Mouse (Mus musculus) gastrocnemius, postnatal 36 days (tissue): ENCODE results near the gene Plek2. TPM values are rescaled to one million over a fixed set of nuclear protein-coding genes. Genes with fewer than 3 reads are reported as not detected.
A peak's percentile ranks its signal among the peaks of the same experiment; 100 is the strongest.

ENCODE experiments used
- DNase-seq, 2 experiments: peaks; one replicate each; pipeline ENCODE4 v3.0.0; 2022
- intact Hi-C: fragments of 180-260 bp; cut with DNase I; formaldehyde crosslinking; loops from one replicate; pipeline ENCODE4 v1.15.1; 2025
- total RNA-seq, 2 experiments: library from RNA; stranded (reverse); gene quantifications; 2 replicates each; pipeline ENCODE4 v1.2.3; 2021

Plek2 gene
- total RNA-seq, 2 experiments from 2014 or later, result 0.22 TPM; not detected in 1

DNA sequence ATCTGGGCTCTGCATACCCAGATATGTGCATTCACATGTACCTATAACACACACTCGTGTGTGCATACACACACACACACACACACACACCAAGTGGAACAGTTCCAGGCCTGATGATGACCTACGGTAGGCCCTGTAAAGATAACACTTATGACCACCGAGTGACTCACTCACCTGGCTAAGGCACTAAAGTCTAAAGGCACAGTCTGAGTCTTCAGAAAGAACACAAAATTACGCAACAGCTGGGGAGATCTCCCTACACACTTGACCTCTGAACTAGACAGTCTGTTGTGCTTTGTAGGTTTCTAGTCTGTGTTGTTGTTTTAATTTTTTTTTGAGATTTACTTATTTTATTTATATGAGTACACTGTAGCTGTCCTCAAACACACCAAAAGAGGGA lies 7.7 kb upstream of the Plek2 start:
- DNase-seq, result no peak
- intact Hi-C loops, result no loop called here

DNA sequence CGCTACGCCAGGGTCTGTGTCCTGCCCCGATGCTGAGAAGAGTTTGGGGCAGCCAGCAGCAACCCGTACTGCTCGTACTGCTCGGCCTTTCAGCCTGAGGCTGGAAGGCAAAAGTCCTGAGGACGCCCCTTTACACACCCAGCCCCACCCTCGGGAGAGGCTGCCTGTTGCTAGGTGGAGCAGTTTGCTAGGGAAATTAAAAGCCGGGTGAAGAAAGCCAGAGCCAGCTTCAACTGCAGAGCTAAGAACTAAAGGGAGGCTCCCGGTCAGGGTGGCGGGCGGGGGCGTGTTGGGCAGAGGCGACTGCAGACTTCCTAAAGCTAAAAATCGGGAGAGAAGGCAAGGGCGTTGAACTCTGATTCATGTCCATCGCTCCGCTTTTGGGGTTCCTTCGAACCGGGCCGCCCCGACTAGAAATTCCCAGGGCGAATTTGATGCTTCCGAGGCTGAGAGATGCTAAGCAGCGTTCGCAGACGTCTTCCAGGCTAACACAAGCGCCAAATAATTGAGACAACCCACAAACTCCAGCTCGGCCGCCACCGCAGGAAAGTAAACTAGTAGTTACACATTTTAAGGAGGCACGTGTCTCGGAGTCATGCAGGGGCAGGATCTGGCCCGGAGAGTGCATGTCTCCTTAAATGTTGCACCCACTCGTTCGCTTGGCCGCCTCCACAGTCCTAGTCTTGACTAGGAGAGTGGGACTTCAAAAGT lies 5.1 kb upstream of the Plek2 start:
- peak in 1 of 2 experiments; percentile 11 for DNase-seq
- intact Hi-C loops, result no loop called here

DNA sequence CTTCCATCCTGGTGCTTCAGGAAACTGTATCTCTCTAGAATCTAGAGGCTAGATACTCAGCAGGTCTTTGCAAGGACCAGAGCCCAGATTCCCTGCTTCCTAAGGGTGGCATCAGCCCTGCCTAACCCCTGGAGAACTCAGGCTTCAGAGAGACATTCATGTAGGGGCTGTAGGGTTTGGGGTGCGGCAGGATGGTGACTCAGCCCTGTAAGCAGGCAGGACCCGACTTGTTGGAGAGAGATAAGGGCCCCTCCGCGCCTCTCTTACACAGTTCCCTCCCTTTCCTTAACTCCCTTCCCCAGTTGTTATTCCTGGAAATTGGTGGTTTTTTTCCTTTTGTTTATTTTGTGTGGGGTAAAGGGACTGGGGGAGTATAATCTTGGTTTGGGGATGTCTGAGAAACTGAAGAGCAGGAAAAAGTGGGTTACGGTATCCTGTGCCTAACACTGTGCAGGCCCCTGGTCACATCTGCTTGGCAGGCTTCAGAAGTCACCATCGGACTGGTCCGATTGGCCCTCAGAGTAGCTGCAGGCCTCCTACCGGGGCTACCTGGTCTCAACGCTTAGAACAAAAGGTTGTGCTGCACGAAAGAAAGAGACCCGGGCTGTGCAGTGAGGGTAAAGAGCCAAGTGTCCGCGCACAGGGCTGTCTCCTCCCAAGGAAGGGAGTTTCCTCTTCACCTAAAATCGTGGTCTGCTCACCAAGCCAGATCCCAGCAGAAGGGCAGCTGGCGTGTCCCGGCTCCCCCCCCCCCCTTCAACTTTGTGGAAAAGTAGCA lies 4.1 kb upstream of the Plek2 start:
- intact Hi-C loops, result no loop called here
- DNase-seq, result no peak

DNA sequence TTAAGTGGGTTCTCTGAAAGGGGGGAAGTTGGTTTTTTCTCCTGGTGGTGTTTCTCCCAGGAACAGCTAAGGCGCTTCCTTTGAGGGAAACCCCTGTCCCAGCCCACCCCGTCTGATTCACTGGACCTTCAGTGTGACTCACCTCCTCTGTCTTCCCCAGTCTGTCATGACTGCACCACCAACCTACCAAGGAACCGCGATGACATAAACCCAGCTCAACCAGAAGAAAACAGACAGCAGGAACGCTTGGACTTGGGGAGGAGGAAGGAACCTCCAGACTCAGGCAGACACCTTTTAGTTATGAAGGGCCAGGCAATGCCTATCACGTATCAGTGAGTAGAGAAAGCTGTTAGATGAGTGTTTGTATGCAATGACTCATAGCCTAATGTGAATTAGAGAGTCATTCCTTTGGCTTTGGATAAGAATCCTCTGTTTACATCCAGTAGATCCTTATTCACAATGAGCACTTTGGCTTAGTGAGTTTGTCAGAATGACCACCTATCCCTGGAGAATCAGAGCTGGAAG lies 1.4 kb upstream of the Plek2 start:
- intact Hi-C loops, result no loop called here
- DNase-seq, result no peak

DNA sequence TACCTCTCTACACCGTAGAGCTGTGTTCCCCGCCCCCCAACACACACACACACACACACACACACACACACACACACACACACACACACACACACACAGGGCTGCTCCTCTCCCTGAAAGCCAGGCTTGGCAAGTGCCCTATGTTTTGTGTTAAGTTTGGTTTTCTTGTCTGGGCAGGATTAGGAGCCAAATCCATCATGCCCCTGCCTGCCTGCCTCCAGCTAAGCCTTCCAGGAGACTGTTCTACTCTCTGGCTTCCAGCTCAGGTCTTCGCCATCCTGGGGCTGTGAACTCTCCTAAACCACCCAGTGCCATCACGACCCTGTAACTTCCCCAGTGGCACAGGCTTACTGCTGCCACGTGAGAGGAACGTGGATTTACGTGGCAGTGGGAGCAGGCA lies 2.3 kb downstream of the Plek2 start:
- no peak for DNase-seq
- intact Hi-C loops, result no loop called here

DNA sequence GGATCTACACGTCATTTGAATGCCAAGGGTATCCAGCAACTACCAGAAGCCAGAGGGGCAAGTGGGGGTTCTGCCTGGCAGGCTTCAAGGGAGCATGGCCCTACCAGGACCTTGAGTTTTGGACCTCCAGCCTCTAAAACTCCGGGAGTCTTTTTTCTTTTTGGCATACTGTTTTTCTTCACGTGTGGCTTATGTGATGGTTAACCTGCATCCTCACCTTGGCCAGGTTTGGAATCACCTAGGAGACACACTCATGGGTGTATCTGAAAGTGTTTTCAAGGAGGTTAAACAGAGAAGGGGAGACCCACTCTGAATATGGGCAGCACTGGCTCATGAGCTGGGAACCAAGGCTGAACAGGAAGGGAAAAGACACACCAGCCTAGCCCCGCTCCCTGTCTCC lies 3.5 kb downstream of the Plek2 start:
- no peak for DNase-seq
- intact Hi-C loops, result no loop called here

DNA sequence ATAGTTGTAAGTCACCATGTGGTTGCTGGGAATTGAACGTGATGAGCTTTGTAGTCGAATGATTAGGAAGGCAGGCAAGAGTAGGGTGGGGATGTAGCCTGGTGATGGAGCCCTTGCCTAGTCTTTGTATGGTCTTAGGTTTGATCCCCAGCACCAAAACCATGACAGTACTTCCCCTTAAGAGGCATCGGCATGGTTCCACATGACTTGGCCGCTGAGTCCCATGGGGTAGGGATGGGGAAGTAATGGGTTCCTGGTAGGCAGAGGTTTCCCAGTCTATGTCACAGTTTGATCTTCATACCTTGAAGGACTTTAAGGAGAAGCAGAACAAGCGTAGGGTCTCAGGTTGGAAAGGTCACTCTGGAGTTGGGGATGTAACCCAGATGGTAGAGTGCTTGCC lies 5.3 kb downstream of the Plek2 start:
- intact Hi-C loops, result no loop called here
- no peak for DNase-seq

DNA sequence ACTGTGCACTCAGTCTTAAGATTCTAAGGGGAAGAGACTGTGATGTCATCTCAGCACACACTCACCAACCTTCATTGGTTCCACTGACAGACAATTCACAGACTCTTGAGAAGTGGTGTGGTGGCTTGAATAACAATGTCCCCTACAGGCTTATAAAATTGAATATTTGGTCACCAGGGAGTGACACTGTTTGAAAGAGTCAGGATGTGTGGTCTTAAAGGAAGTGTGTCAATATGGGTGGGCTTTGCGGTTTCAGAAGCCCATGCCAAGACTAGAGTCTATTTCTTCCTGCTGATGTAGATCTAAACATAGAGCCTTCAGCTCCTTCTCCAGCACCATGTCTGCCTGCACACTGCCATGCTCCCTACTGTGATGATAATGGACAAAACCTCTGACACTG lies 8.9 kb downstream of the Plek2 start:
- no peak for DNase-seq
- intact Hi-C loops, result no loop called here

DNA sequence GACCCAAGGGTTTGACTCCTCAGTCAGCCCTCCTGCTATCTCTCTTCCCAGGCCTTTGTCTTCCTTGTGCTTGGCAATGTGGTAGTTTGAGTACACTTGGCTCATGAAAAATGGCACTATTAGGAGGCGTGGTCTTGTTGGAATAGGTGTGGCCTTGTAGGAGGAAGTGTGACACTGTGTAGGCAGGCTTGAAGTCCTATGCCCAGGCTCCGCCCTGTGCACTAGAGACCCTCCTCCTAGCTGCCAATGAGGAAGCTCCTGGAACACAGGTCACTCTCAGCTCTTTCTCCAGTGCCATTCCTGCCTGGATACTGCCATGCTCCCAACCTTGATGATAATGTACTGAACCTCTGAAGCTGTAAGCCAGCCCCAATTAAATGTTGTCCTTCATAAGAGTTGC lies 15.6 kb downstream of the Plek2 start:
- DNase-seq, result no peak
- intact Hi-C loops, result no loop called here

DNA sequence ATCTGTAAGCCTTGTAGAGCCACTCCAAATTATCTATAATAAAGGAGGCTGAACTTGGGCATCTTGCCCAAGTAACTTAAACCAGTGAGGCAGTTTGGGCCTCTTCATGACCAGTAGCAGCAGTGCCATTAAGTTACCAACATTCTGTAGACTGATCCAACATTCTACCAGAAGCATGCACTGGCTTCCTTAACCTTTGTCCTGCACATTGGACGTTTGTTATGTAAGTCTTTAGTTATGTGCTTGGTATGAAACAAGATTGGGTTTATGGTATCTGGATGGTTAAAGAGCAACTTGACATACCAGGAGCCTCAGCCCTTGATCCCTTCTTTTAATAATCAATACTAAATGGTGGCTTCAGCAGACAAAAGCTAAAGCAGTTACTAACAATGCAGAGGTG lies 16.7 kb downstream of the Plek2 start:
- intact Hi-C loops, result no loop called here

DNA sequence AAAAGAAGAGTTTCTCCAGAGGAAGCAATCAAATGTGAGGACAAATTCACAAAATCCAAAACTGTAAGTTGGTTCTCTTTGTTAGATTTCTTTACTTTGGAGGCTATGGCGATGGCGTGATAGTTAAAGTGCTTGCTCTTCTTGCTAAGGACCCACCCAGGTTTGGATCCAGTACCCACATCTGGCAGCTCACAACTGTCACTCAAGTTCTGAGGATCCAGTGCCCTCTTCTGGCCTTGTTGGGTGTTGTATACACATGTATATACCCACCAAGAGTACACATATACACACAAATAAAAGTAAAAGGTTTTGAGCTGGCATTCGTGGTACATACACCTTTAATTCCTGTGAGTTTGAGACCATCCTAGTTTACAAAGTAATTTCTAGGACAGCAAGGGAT lies 32.2 kb downstream of the Plek2 start:
- intact Hi-C loops, result no loop called here
- no peak for DNase-seq

More for the DNA sequence above, 16.7 kb downstream of the Plek2 start:
- DNase-seq, result no peak

DNA sequence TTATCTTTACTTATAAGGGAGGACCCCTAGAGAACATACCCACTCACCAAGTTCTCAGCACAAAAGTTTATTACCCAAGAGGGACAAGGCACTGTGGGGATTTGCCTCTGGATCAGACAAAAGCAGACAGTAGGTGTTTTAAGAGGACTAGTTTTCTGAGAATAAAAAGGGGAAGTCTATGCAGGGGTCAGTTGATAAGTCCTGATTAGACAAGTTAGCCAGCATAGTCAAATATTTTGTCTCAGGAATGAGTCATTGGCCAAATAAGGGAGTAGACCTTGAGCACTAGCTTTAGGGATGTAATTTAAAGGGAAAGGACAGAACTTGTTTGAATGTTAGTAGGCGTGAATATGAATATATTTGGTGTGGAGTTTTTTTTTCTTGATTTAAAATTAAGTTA lies 38.6 kb downstream of the Plek2 start:
- intact Hi-C loops, result no loop called here
- no peak for DNase-seq

DNA sequence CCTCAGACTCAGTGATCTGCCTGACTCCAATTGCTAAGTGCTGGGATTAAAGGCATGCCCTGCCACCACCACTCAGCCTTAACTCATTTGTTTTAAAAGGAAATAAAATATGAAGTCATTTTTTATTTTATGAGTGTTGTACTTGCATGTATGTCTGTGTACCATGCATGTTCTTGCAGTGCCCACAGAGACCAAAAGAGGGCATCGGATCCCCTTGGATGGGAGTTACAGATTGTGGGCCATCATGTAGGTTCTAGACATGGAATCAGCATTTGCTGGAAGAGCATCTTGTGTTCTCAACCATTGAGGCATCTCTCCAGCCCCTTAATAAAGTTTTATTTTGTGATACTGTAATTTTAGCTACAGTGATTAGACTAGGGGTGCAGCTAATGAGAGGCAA lies 41.3 kb downstream of the Plek2 start:
- intact Hi-C loops, result no loop called here
- DNase-seq, result no peak

DNA sequence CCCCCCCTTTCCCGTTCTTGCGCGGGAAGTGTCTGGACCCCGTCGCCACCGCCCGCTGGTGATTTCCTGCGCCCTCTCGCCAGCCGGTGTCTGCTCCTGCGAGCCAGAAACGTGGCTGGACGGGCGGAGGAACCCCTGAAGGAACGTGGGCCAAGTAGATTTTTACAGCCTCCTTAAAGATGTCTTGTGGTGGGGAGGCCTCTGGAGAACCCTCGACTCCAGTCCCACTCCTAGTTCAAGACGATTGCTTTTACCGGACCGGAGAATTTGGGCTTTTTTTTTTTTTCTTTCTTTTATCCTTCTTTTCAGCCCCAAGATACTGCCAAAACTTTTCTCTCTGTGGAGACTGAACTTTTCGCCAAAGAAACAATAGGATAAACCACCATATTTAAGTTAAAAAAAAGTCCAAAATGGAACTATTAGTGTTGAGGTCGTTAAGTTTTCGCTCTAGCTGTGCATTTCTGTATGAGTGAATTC lies 44.5 kb downstream of the Plek2 start:
- intact Hi-C loops, result loop anchor here (5.0 kb wide), 1 partner anchor 115 kb away; the partner anchor contains the start of gene Mpp5
- no peak for DNase-seq

DNA sequence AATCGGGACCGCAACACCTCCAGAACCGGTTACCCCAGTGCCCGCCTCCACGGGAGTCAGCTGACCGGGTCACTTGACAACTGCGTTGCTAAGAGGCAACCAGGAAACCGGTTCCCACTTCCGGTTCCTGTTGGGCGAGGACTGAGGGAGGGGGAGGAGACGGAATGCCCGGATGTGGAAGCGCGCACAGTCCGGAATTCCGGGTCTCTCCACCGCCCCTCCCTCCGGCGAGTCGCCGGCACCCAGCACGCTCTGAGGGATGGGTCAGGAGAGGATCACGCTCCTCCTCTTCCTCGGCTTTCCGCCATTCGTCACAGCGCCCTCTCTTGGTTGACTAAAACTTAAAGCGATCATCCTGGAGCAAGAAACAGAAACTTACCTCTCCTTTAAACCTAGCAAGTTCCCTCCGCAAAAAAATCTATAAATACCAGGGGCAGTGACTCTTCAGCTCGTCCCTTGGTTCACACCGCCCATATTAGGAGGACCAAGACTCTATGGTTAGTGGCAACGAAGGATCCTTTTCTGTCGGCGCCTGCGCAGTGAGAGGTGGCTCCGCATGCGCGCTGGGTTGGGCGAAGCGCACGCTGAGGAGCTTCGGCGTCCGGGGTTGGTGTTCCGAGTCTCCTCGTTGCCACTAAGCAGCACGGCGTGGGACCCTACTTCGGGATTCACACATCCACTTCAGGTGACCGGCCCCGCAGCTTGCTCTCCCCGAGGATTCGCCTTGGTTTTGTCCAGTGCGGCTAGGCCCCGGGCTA lies 45.1 kb downstream of the Plek2 start, which contains the start of the genes Atp6v1d and Eif2s1:
TSS of gene Atp6v1d (minus strand) at position 143 of the 758 bp plus-strand sequence.
TSS of gene Eif2s1 (plus strand) at position 324 of the 758 bp plus-strand sequence.
- peak; percentile 93 to 97 for DNase-seq
- intact Hi-C loops, result loop anchor here (5.0 kb wide), 1 partner anchor 114 kb away; the partner anchor contains the start of gene Mpp5

DNA sequence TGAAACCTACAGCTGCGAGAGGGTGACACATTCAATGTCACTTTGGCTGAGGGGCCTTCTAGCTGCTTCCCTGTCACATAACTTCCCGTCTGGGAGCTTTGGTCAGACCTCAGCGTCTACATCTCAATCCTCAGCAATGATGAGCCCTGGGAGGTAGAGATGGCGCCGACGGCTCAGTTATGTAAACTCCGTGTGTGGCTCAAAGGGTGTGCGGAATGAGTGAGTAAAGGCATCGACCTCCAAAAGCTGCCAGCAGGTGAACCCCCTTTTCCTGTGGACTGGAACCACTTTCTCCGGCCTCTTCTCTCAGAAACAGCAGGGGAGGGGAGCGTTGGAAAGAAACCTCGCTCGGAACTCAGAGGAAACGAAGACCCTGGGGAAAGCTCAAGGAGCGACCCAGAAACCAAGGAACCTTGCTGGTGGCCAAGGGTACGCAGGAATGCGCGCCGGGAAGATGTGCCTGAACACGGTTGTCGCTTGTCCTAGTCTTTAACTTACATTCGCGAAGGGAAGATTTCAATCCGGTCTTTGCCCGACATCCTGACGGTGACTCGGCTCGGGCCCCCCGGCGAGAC lies 45.8 kb downstream of the Plek2 start:
- no peak for DNase-seq
- intact Hi-C loops, result loop anchor here (5.0 kb wide), 1 partner anchor 114 kb away; the partner anchor contains the start of gene Mpp5

DNA sequence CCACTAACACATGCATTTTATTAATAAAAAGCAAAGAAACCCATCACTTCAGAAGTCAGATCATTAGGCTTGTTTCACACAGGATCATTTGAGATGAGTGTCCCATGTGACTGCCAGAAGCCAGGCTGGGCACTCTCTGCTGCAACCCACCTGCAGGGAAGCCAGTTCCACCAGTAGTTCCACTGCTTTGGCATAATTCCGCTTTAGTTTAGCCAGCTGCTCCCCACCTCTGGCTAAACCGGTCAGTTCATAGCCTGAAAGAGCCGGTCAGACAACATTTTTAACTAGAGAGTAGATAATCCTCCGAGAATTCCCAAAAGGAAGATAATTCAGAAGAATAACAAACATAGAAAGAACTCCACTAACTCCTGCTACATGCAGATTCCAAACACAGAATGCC lies 58.5 kb downstream of the Plek2 start:
- DNase-seq, result no peak
- intact Hi-C loops, result no loop called here

DNA sequence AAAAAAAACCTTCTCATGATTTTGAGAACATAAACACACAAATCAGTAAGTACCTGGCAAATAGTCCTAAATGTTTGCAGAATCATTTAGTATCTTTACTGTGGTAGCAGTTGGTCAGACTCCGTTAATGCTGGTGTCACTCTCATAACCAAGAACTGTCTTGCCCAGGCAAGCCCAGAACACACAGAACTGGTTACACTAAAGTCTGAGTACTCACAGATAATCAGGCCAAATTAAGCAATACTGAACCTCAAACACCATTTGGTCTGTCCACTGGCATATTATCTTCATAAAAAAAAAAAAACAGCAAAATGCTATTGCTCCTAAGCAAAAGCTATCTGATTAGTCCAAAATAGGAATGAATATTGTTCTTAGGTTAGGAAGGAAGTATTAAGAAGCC lies 64.3 kb downstream of the Plek2 start:
- intact Hi-C loops, result no loop called here
- no peak for DNase-seq

DNA sequence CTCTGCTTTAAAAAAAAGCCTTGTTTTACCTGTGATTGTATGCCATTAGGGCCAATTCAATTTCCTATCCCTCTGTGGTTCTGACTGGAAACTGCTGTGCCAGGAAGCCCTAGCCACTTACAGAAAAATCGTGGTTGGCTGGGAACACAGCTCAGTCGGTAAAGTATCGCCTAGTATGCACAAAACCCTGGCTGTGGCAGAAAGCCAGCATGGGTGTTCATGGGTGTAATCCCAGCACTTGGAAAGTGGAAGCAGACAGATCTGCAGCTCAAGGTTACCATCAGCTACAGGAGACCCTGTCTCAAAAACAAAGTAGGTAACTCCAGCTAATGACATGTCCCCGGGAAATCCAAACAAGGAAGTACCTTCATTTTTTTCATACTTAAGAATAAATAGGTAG lies 66.9 kb downstream of the Plek2 start:
- no peak for DNase-seq

More for the DNA sequence above, 66.9 kb downstream of the Plek2 start:
- intact Hi-C loops, result loop anchor here (10.0 kb wide), 1 partner anchor 155 kb away; no protein-coding TSS in a partner anchor
